Mouse (Mus musculus) embryonic facial prominence, embryonic 10.5 days (tissue): ENCODE results near the gene Zfp764. TPM values are rescaled to one million over a fixed set of nuclear protein-coding genes. Genes with fewer than 3 reads are reported as not detected.
A peak's percentile ranks its signal among the peaks of the same experiment; 100 is the strongest.
"Not testable (repeated sequence)": the region's sequence is repeated elsewhere in the genome, so short reads cannot be mapped to it uniquely, and the experiment has no call there.

Source experiments
- DNase-seq: peaks from one replicate; pipeline ENCODE4 v3.0.0-alpha.2; 2017; ENCODE audit warnings: low spot score
- H3K27ac ChIP-seq: fragments of 300-500 bp; sonication (generic); replicated peaks from 2 replicates; pipeline ENCODE4 v1.5.1; 2016; ENCODE audit warnings: mild to moderate bottlenecking
- H3K27me3 ChIP-seq: fragments of 300-500 bp; sonication (generic); replicated peaks from 2 replicates; pipeline ENCODE4 v1.6.1; 2016; ENCODE audit warnings: low read depth, mild to moderate bottlenecking; ENCODE audit not compliant: poor library complexity, severe bottlenecking
- H3K36me3 ChIP-seq: fragments of 300-500 bp; sonication (generic); replicated peaks from 2 replicates; pipeline ENCODE4 v1.6.1; 2016; ENCODE audit warnings: mild to moderate bottlenecking, moderate library complexity
- H3K4me1 ChIP-seq: fragments of 300-500 bp; sonication (generic); 2 replicates; pipeline ENCODE4 v1.6.1; 2016
- H3K4me3 ChIP-seq: fragments of 300-500 bp; sonication (generic); 2 replicates; pipeline ENCODE4 v1.5.1; 2016; ENCODE audit warnings: mild to moderate bottlenecking, moderate library complexity
- H3K9me3 ChIP-seq: fragments of 300-500 bp; sonication (generic); 2 replicates; pipeline ENCODE4 v1.6.1; 2016; ENCODE audit warnings: mild to moderate bottlenecking
- WGBS: fragments of 180-500 bp; shearing (Covaris S2); methylation state at CpG from one replicate; pipeline ENCODE4 v1.1.7; 2016; 5-methylcytosine and 5-hydroxymethylcytosine counted together
- polyA plus RNA-seq: library from polyadenylated mRNA; unstranded; fragments of >200 nt; fragmentation: Nextera tagmentation; extraction: Ambion mirVana; gene quantifications from 2 replicates; pipeline ENCODE4 v1.2.1, GENCODE M21; 2016

Zfp764 gene
- 6.1 and 7.1 TPM in 2 replicates for polyA plus RNA-seq

DNA sequence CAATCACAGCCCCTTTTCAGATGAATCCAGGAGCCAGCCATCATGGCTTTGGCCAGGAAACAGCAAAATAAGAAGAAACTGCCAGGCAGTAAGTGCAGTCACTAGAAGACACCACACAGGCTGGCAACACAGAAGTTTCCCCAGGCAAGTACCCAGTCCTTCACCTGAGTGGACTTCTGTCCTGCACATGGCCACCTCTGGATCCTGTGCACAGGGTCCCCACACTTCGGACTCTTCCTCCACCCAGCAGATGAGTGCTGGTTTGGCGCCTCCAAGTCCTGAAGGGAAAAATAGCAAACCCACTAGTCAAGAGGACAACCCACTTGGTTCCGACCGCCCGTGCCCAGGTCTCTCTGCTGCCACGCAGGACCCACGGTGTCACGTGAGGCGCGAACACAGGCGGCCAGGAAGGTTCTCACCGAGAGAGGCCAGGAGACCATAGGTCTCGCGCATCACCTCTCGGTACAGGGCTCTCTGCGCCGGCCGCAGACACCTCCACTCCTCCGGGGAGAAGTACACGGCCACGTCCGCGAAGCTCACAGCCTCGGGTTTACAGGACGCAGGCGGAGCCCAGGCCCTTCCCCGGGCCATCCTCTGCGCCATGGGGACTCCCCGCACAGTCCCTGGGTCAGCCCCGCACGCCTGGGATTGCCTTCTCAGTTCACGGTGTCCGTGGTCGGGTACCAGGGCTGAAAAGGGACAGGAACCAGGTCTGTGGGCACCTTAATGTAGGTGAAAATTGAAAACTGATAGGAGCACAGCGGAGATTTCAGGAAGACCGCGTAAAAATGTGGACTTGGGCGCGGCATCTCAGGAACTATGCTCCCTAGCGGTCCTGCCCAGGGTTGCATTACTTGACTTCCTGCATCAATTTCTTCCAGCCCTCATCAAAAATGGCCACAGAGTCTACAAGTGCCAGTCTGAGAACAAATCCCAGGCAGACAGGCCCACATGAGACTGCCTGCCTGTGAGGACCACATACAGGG, at the start of gene Zfp764:
TSS of gene Zfp764 (minus strand) at position 821 of the 986 bp plus-strand sequence.
- Histone ChIP-seq H3K27ac (peak within 1 kb of the TSS; percentile 88), H3K4me1 (peaks cover 13% of the 10 kb centered on the region), H3K4me3 (peak within 1 kb of the TSS; percentile 61), H3K36me3 (peaks cover 13% of the 10 kb centered on the region)
- DNase-seq: peak; percentile 83
- not testable (repeated sequence) for H3K9me3 ChIP-seq, H3K27me3 ChIP-seq
- 9% methylated on average over 40 of the region's 40 CpGs for WGBS

GRCm38 (mm10) chr7:127454905-127455304, 48.3 kb upstream of the Zfp764 start:
- peaks cover 31% of the 10 kb centered on the region for H3K4me1 ChIP-seq
- no peak for DNase-seq
- H3K36me3 ChIP-seq: peaks cover 87% of the 10 kb centered on the region
- no peak overlapping the region for H3K4me3 ChIP-seq
- 89% methylated on average over 7 of the region's 7 CpGs for WGBS
- H3K27ac ChIP-seq: no peak overlapping the region
- peaks cover 9% of the 10 kb centered on the region; the same call in 1 of the 2 replicates for H3K9me3 ChIP-seq
- no peaks in the 10 kb centered on the region for H3K27me3 ChIP-seq

GRCm38 (mm10) chr7:127453056-127453455, 46.4 kb upstream of the Zfp764 start:
- no peak for DNase-seq
- Histone ChIP-seq H3K4me1 (peaks cover 38% of the 10 kb centered on the region), H3K27me3 (no peaks in the 10 kb centered on the region), H3K36me3 (peaks cover 74% of the 10 kb centered on the region), H3K4me3 (peak overlapping the region; percentile 33; the same call in 1 of the 2 replicates), H3K9me3 (peaks cover 9% of the 10 kb centered on the region; the same call in 1 of the 2 replicates), H3K27ac (no peak overlapping the region)
- WGBS: 95% methylated on average over 2 of the region's 2 CpGs

- Histone ChIP-seq H3K27ac (peak overlapping the region; percentile 99), H3K4me3 (peak overlapping the region; percentile 93), H3K27me3 (no peaks in the 10 kb centered on the region), H3K4me1 (peaks cover 45% of the 10 kb centered on the region), H3K36me3 (peaks cover 73% of the 10 kb centered on the region), H3K9me3 (no peaks in the 10 kb centered on the region)
- no peak for DNase-seq
- WGBS: 89% methylated on average over 7 of the region's 7 CpGs
Observed at GRCm38 (mm10) chr7:127449966-127450365, 43.3 kb upstream of the Zfp764 start.

GRCm38 (mm10) chr7:127448521-127449300, 42.1 kb upstream of the Zfp764 start, which contains the start of gene Zfp689:
Gene Zfp689 (minus strand): TSS chr7:127449158.
- H3K27ac ChIP-seq: peak within 1 kb of the TSS; percentile 99
- H3K4me3 ChIP-seq: peak within 1 kb of the TSS; percentile 93
- peak; percentile 92 for DNase-seq
- H3K36me3 ChIP-seq: peaks cover 75% of the 10 kb centered on the region
- WGBS: under 1% methylated on average over 54 of the region's 54 CpGs
- peaks cover 45% of the 10 kb centered on the region for H3K4me1 ChIP-seq
- H3K9me3 ChIP-seq: no peaks in the 10 kb centered on the region
- H3K27me3 ChIP-seq: no peaks in the 10 kb centered on the region

DNA sequence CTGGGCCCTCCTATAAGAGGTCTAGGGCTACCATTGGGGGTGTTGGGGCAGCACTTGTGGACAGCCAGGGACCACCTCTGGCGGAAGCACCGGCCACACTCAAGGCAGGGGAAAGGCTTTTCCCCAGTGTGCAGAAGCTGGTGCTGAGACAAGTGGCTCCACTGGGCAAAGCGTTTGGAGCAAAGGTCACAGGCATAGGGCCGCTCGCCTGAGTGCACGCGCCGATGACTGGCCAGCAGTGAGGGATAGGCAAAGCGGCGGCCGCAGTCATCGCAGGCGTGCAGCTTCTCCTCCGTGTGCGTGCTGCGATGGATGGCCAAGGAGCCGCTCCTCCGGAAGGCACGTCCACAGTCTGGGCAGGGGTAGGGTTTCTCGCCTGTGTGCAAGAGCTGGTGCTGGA, 37.4 kb upstream of the Zfp764 start:
- 89% methylated on average over 20 of the region's 20 CpGs for WGBS
- Histone ChIP-seq H3K4me3 (no peak overlapping the region), H3K36me3 (peaks cover 68% of the 10 kb centered on the region), H3K27me3 (no peaks in the 10 kb centered on the region), H3K4me1 (peaks cover 9% of the 10 kb centered on the region), H3K27ac (no peak overlapping the region), H3K9me3 (no peaks in the 10 kb centered on the region; the same call in 1 of the 2 replicates)
- no peak for DNase-seq

DNA sequence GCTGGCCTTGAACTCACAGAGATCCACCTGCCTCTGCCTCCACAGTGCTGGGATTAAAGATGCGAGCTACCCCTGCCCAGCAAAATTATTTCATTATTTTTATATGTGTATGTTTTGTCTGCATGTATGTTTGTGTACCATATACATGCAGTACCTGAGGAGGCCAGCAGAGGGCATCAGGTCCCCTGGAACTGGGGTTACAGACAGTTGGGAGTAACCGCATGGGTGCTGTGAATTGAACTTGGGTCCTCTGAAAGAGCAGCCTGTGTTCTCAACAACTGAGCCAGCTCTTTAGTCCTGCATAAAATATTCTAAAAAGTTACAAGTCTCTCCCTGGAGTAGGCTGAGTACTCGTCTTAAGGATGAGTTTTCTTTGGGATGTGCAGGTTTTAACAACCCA, 31.1 kb upstream of the Zfp764 start:
- WGBS: 83% methylated on average over 3 of the region's 3 CpGs
- peaks cover 22% of the 10 kb centered on the region for H3K36me3 ChIP-seq
- H3K27ac ChIP-seq: no peak overlapping the region
- no peak overlapping the region for H3K4me3 ChIP-seq
- no peaks in the 10 kb centered on the region for H3K4me1 ChIP-seq
- H3K9me3 ChIP-seq: peaks cover 13% of the 10 kb centered on the region
- peak; percentile 20 for DNase-seq
- no peaks in the 10 kb centered on the region for H3K27me3 ChIP-seq

- WGBS: 93% methylated on average over 4 of the region's 4 CpGs
- Histone ChIP-seq H3K36me3 (peaks cover 3% of the 10 kb centered on the region; the same call in 1 of the 2 replicates), H3K4me3 (no peak overlapping the region), H3K27ac (no peak overlapping the region), H3K27me3 (no peaks in the 10 kb centered on the region), H3K4me1 (no peaks in the 10 kb centered on the region), H3K9me3 (peaks cover 13% of the 10 kb centered on the region)
- no peak for DNase-seq
Observed at GRCm38 (mm10) chr7:127435206-127435605, 28.6 kb upstream of the Zfp764 start.

DNA sequence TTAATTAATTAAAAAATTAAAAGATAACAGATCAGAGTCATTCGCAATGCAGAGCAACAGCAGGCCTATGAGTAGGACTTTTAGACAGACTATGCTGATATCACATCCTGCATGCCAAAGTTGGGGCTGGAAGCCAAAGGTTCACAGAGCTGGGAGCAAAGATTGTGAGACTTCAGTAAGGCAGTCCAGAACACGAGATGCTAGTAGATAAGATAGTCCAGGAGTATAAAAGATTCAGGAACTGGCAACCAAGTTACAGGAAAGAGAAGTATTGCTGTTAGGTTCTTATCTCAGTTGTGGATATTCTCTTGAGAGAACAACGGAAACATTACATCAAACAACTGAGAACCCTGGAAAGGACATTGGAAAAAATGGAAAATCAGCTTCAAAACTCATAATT, 19.7 kb upstream of the Zfp764 start:
- Histone ChIP-seq H3K4me3 (no peak overlapping the region), H3K27ac (no peak overlapping the region), H3K27me3 (peaks cover 14% of the 10 kb centered on the region), H3K36me3 (no peaks in the 10 kb centered on the region), H3K9me3 (no peaks in the 10 kb centered on the region), H3K4me1 (peaks cover 9% of the 10 kb centered on the region)
- DNase-seq: no peak
- WGBS: 72% methylated on average over 3 of the region's 3 CpGs

DNA sequence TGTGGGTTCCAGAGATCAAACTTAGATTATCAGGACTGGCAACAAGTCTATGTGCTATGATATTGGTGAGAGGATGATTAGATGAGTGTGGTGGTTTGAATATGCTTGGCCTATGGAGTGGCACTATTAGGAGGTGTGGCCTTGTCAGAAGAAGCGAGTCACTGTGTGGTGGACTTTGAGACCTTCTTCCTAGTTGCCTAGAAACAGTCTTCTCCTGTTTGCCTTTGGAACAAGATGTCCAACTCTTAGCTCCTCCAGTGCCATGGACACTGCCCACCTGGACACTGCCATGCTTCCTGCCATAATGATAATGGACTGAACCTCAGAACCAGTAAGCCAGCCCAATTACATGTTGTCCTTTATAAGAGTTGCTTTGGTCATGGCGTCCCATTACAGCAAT, 19.3 kb upstream of the Zfp764 start:
- Histone ChIP-seq H3K4me3 (no peak overlapping the region), H3K36me3 (no peaks in the 10 kb centered on the region), H3K27ac (no peak overlapping the region), H3K4me1 (peaks cover 14% of the 10 kb centered on the region), H3K27me3 (peaks cover 14% of the 10 kb centered on the region), H3K9me3 (no peaks in the 10 kb centered on the region)
- no peak for DNase-seq
- 83% methylated on average over 2 of the region's 2 CpGs for WGBS

GRCm38 (mm10) chr7:127425291-127425690, 18.7 kb upstream of the Zfp764 start:
- H3K27me3 ChIP-seq: peaks cover 14% of the 10 kb centered on the region
- no peaks in the 10 kb centered on the region for H3K9me3 ChIP-seq
- 91% methylated on average over 3 of the region's 3 CpGs for WGBS
- no peak for DNase-seq
- no peak overlapping the region for H3K4me3 ChIP-seq
- no peak overlapping the region for H3K27ac ChIP-seq
- H3K36me3 ChIP-seq: no peaks in the 10 kb centered on the region
- peaks cover 15% of the 10 kb centered on the region for H3K4me1 ChIP-seq

DNA sequence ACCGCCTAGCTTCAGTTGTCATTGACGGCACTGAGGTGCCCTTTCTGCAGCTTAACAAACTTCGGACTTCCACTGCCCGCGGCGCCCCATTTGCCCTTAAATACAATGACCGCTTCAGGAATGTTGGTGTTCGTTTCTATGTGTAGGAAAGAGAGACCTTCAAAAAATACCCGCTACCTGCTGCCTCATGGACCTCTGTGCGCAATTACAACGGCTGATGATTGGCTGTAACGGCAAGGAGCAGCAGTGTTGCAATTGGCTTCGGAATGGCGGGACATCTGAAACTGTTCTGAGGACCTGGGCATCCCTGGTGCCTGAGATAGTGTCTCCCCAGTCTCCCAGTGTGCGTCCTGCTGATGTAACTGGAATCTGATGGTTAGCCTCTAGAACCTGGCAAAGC, 15.6 kb upstream of the Zfp764 start:
- 2% methylated on average over 15 of the region's 15 CpGs for WGBS
- Histone ChIP-seq H3K9me3 (no peaks in the 10 kb centered on the region), H3K27ac (peak overlapping the region; percentile 95), H3K4me3 (peak overlapping the region; percentile 90), H3K27me3 (peaks cover 14% of the 10 kb centered on the region), H3K4me1 (peaks cover 15% of the 10 kb centered on the region), H3K36me3 (peaks cover 23% of the 10 kb centered on the region)
- DNase-seq: no peak
